In the genomic region with DNA sequence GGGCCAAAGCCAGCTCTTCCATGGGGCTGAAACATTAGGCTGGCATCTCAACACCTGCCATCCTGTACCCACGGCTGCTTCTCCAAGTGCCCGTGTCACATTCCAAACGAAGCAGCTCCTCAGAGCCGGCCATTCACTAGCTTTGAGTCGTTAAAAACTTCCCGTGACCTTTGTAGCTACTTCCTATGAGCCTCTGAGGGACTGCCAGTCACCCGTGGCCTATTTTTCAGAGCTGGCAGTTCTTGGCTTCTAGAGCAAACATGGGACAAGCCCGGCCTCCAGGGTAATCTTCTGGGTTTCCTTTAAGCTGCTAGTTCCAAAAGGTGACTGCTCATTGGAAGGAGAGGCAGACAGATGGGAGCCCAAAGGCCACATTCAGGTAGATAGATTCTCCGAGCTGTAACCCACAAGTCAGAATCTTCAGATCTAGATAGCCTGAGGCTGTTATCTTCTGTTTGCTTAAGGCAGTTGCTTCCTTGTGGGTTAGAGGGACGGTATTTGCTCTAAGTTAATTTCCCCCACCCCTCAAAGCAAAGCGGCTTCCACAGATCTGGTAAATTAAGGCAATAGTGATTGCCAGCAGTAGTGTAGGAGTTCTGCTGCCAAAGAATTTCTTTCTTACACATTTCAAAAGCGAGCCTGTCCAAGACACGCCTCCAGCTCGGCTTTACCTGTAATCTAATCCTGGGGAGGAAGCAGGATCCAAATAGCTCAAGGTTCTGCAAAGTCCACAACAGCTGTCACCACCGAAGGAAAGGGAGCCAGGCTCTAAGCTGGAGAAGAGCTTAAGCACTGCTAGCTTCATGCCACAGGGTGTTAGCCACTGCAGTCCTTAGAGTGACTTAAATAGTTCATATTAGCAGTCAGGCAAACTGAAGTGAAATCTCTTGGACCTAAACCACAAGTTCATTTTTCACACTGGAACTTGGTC, we compare ENCODE assay signal across 9 mouse cellular contexts. TPM values are rescaled to one million over a fixed set of nuclear protein-coding genes. Genes with fewer than 3 reads are reported as not detected.
DNase-seq lines count a peak whose midpoint lies in the region; ATAC-seq and TF ChIP-seq lines count a peak whose summit lies in the region.
"Had no signal": no experiment of that assay in that cellular context is flagged by ENCODE, and none has a peak within 500 bp of the region (broad histone marks: within the 10 kb centered on the region; RNA-seq: fewer than 3 reads in every experiment).

No protein-coding gene starts in this region.

- H3K9ac ChIP-seq in liver, postnatal 0 days (replicated peaks): no peak overlapping the region
- H3K9ac ChIP-seq in stomach, embryonic 16.5 days (ENCODE audit: low read length): 0 out of 2 replicates have a peak overlapping the region, but pooled peaks have one; percentile 33
- H3K9ac ChIP-seq in midbrain, embryonic 15.5 days: no peak overlapping the region

- peak overlapping the region; percentile 46 for H3K27ac ChIP-seq in liver, postnatal 0 days (ENCODE audit: low read depth)
- H3K27ac ChIP-seq in stomach, embryonic 16.5 days (ENCODE audit: low read length): peak overlapping the region; percentile 59
- no peak overlapping the region for H3K27ac ChIP-seq in midbrain, embryonic 15.5 days
- H3K27ac ChIP-seq: macrophage had no signal

- H3K27me3 ChIP-seq in C2C12 (ENCODE audit: control insufficient read depth, insufficient read depth, insufficient read length): no peaks in the 10 kb centered on the region
- H3K27me3 ChIP-seq in liver, postnatal 0 days (ENCODE audit: insufficient read depth, low read length): no peaks in the 10 kb centered on the region
- no peaks in the 10 kb centered on the region for H3K27me3 ChIP-seq in stomach, embryonic 16.5 days (ENCODE audit: control insufficient read depth, insufficient read depth, low read length)
- no peaks in the 10 kb centered on the region for H3K27me3 ChIP-seq in midbrain, embryonic 15.5 days (replicated peaks)

- WGBS in liver, postnatal 0 days (ENCODE audit: insufficient replicate concordance): 28% methylated on average over 15 of the region's 15 CpGs
- WGBS in stomach, embryonic 16.5 days: 24% methylated on average over 15 of the region's 15 CpGs
- WGBS in midbrain, embryonic 15.5 days: 65% methylated on average over 15 of the region's 15 CpGs

- TF ChIP-seq EP300 in liver, postnatal 0 days (IDR thresholded peaks at IDR 0.05; ENCODE audit: low read depth): no peak

- peak; percentile 5 for DNase-seq in brain, adult 2 months (ENCODE audit: low read depth, low spot score)
- peak; percentile 4 for DNase-seq in heart, postnatal 25 days (ENCODE audit: low spot score)
- no peak for DNase-seq in liver, postnatal 0 days
- DNase-seq in layer of hippocampus, adult 9-10 months (ENCODE audit: low spot score): no peak
- no peak for DNase-seq in cerebellum, adult 11-12 months

- H3K79me3 ChIP-seq in C2C12 (ENCODE audit: low read depth): no peaks in the 10 kb centered on the region

- peak; percentile 47; the same call in 1 of the 2 replicates for ATAC-seq in liver, postnatal 0 days
- peak; percentile 47 for ATAC-seq in stomach, embryonic 16.5 days (ENCODE audit: insufficient read depth, low FRiP score)
- ATAC-seq in midbrain, embryonic 15.5 days (replicated peaks): no peak

- no peaks in the 10 kb centered on the region for H3K9me3 ChIP-seq in liver, postnatal 0 days (ENCODE audit: low read length)
- H3K9me3 ChIP-seq in stomach, embryonic 16.5 days (replicated peaks; ENCODE audit: control insufficient read depth, low read length): no peaks in the 10 kb centered on the region
- no peaks in the 10 kb centered on the region for H3K9me3 ChIP-seq in midbrain, embryonic 15.5 days

- no peaks in the 10 kb centered on the region for H3K79me2 ChIP-seq in C2C12 (ENCODE audit: control insufficient read depth, insufficient read depth)

- intact Hi-C loops in heart, postnatal 25 days (cut with DNase I): no loop called here

- no peaks in the 10 kb centered on the region for H3K36me3 ChIP-seq in C2C12 (ENCODE audit: control insufficient read depth, insufficient read depth)
- H3K36me3 ChIP-seq in liver, postnatal 0 days (replicated peaks; ENCODE audit: insufficient read depth, low read length): no peaks in the 10 kb centered on the region
- no peaks in the 10 kb centered on the region for H3K36me3 ChIP-seq in stomach, embryonic 16.5 days (ENCODE audit: control insufficient read depth, insufficient read depth, low read length)
- no peaks in the 10 kb centered on the region for H3K36me3 ChIP-seq in midbrain, embryonic 15.5 days (replicated peaks)

- no peak overlapping the region for H3K4me2 ChIP-seq in liver, postnatal 0 days (ENCODE audit: low read depth, low read length)
- H3K4me2 ChIP-seq in stomach, embryonic 16.5 days (ENCODE audit: low read depth, low read length): no peak overlapping the region
- H3K4me2 ChIP-seq in midbrain, embryonic 15.5 days: no peak overlapping the region

- TF ChIP-seq CTCF in C2C12 (IDR thresholded peaks at IDR 0.05; ENCODE audit: control insufficient read depth, insufficient read depth, insufficient read length): no peak
- TF ChIP-seq CTCF in liver, postnatal 0 days (IDR thresholded peaks at IDR 0.05; ENCODE audit: low read depth): no peak

- no peak overlapping the region for H3K4me3 ChIP-seq in C2C12 (ENCODE audit: insufficient read depth, poor library complexity, severe bottlenecking)
- H3K4me3 ChIP-seq in liver, postnatal 0 days (ENCODE audit: low read depth, low read length): no peak overlapping the region
- H3K4me3 ChIP-seq in stomach, embryonic 16.5 days (replicated peaks; ENCODE audit: low read length): no peak overlapping the region
- H3K4me3 ChIP-seq in midbrain, embryonic 15.5 days: no peak overlapping the region

- no peak overlapping the region for H3ac ChIP-seq in C2C12 (ENCODE audit: control insufficient read depth, insufficient read length, low read depth)

- peaks cover 15% of the 10 kb centered on the region for H3K4me1 ChIP-seq in liver, postnatal 0 days (ENCODE audit: insufficient read depth)
- H3K4me1 ChIP-seq in stomach, embryonic 16.5 days (ENCODE audit: control insufficient read depth, insufficient read depth, low read length): 0 out of 2 replicates have a peak, but pooled peaks cover 2% of the 10 kb centered on the region
- no peaks in the 10 kb centered on the region for H3K4me1 ChIP-seq in midbrain, embryonic 15.5 days

TF ChIP-seq in C2C12, 6 proteins besides CTCF, POLR2A, EP300 and RAD21:
- TF ChIP-seq CEBPB (IDR thresholded peaks at IDR 0.05; ENCODE audit: low read depth) (no peak), FOSL1 (IDR thresholded peaks at IDR 0.05; ENCODE audit: insufficient read depth, low read length, poor library complexity, severe bottlenecking) (no peak), MYOD1 (IDR thresholded peaks at IDR 0.05; ENCODE audit: control insufficient read depth, insufficient read length, low read depth) (peak; percentile 6), MYOG (IDR thresholded peaks at IDR 0.05; ENCODE audit: control insufficient read depth, extremely low read depth, insufficient read length) (no peak), MAX (IDR thresholded peaks at IDR 0.05) (no peak), USF1 (IDR thresholded peaks at IDR 0.05; ENCODE audit: low read depth) (no peak)

RNA-seq across cellular contexts. Expression of a gene that starts 8.4 kb away (rescaled TPM):
- 30.5 TPM for polyA plus RNA-seq in C2C12 (2012; fragmentation: generic; extraction: Trizol)
- total RNA-seq in heart, postnatal 25 days (2021): 10 to 100 TPM; 52.4 to 61.6 TPM
- polyA plus RNA-seq in liver, postnatal 0 days (2015; fragmentation: Nextera tagmentation; extraction: Ambion mirVana): 9.0 and 9.9 TPM in 2 replicates
- 9.1 and 12.0 TPM in 2 replicates for polyA plus RNA-seq in stomach, embryonic 16.5 days (2015; fragmentation: Nextera tagmentation; extraction: Ambion mirVana)
- polyA plus RNA-seq in midbrain, embryonic 15.5 days (2015; fragmentation: Nextera tagmentation; extraction: Ambion mirVana): 8.1 and 8.6 TPM in 2 replicates

Comparison
In these comparisons a context has a peak if more than half of its experiments do, and no peak if none do; other contexts are left out.
1. DNase-seq: peak in brain, adult 2 months (single experiment) and heart, postnatal 25 days (single experiment); none in liver, postnatal 0 days (single experiment), layer of hippocampus, adult 9-10 months (single experiment) and cerebellum, adult 11-12 months (single experiment).